Mouse (Mus musculus) liver, adult (tissue): ENCODE measurements around the gene Tmem116.

Experiments
- GATA4 ChIP-seq: IDR thresholded peaks from 2 replicates; pipeline ENCODE4 v1.6.1; 2014; ENCODE audit warnings: mild to moderate bottlenecking, low read length; ENCODE audit not compliant: insufficient replicate concordance

Tmem116 gene

GRCm38 (mm10) chr5:121545793-121546529 lies 94.3 kb downstream of the Tmem116 start, which contains the start of gene Mapkapk5:
TSS of gene Mapkapk5 (minus strand) at chr5:121545905.
- TF ChIP-seq GATA4: peak; percentile 73; the same call in 1 of the 2 replicates

GRCm38 (mm10) chr5:121546530-121546895 lies 94.8 kb downstream of the Tmem116 start:
- no peak for TF ChIP-seq GATA4

GRCm38 (mm10) chr5:121547084-121547483 lies 95.4 kb downstream of the Tmem116 start:
- no peak for TF ChIP-seq GATA4

DNA sequence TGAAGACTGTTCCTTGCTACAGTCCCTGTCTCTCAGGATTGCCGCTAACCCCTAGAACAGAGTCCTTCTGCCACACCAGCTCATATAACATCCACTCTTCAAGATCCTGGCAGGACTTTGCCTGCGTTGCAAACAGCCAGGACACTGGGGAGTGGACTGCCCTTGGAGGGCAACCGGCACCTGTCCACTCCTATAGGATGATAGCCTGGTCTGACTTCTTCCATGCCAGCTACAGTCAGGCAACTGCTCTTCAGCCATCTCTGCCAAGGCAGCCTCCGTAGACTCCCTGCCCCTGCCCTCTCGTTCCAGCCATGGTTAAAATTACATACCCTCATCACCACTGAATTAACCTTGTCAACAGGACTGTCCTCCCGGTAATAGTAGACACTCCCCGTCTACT lies 97.5 kb downstream of the Tmem116 start:
- no peak for TF ChIP-seq GATA4

DNA sequence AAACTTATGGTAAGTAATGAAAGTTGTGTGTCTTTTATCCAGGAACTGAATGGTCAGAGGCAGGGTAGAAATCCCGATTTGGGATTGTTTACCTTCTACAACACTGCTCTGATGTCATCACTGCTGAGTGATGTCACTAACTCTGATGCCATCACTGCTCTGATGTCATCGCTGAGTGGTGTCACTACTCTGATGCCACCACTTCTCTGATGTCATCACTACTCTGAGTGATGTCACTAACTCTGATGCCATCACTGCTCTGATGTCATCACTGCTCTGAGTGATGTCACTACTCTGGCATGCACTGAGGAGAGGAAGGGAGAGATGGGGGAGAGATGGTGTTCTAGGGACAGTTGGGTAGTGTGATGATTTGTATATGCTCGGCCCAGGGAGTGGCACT lies 110.7 kb downstream of the Tmem116 start:
- TF ChIP-seq GATA4: no peak

GRCm38 (mm10) chr5:121564468-121564895 lies 112.8 kb downstream of the Tmem116 start:
- TF ChIP-seq GATA4: no peak; the same call in 1 of the 2 replicates

DNA sequence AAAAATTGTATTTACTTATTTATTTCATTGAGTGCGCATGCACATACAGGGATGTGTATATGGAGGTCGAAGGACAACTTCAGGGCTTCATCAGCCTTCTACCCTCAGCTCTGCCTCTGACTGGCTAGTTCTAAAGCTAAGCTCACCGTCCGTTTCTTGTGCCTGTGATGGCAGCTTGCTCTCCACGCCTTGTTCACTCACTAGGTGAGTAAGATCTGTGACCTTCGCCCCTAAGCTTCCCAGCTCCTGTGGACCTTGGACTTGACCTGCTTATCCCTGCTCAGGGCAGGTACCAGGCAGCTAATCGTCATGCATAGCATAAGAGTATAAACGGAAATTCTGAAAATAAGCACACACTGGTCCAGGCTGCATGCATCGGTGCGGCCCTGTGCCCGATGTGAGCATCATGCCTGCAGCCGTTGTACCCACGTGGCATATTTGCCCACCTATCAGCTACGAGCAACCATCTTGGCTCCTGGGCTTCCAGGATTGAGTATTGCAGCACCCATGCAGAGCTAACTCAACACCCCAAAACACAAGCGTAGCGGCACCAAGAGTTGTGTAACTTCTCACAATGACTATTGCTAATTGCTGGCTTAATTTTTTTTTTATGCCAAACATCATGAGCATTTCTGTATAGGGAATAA lies 114.5 kb downstream of the Tmem116 start:
- TF ChIP-seq GATA4: no peak; the same call in 1 of the 2 replicates

DNA sequence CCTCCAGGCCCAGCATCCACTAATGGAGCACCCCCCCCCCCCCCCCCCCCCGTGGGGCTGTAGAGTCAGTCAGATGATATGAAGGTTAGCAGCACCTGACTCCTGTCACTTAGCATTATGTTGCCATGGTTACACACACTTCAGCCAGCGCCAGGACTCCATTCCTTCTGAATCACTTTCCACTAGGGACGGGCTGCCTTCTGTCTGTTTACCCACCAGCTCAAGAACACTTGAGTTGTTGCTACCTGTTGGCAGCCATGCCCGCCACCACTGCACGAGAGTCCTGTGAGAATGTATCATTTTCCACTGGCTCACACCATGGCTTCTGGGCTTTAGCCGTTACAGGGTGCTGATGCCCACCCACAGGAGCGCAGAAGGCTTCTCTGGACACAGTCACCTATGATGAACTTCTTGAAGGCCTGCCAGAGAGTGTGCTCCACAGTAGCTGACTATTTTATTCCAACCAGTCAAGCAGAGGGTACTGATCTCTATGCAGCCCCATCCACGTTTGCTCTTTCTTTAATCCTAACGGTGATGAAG lies 118.3 kb downstream of the Tmem116 start:
- no peak for TF ChIP-seq GATA4

- TF ChIP-seq GATA4: no peak
These were observed 119.1 kb downstream of the Tmem116 start for GRCm38 (mm10) chr5:121570787-121571186.
